Mouse (Mus musculus) CH12.LX (cell line): ENCODE data around the gene Krt19. TPM values are rescaled to one million over a fixed set of nuclear protein-coding genes. Genes with fewer than 3 reads are reported as not detected.

Source experiments
- DNase-seq: peaks from one replicate; pipeline ENCODE4 v3.0.0-alpha.2; 2013; ENCODE audit errors: extremely low read depth
- H3K27ac ChIP-seq: 2 replicates; pipeline ENCODE4 v1.5.1; 2012; ENCODE audit warnings: low read depth, mild to moderate bottlenecking, control low read depth, moderate library complexity; ENCODE audit not compliant: insufficient read depth
- H3K27me3 ChIP-seq: replicated peaks from 2 replicates; pipeline ENCODE3; 2012; ENCODE audit warnings: inconsistent platforms
- H3K36me3 ChIP-seq, 2 experiments: replicated peaks in 1 of 2; 2 replicates each; pipeline versions ENCODE3 to v1.6.1; 2012; ENCODE audit warnings: inconsistent platforms in 1 of 2, low read length in 1 of 2, mild to moderate bottlenecking in 1 of 2, mixed read lengths in 1 of 2, moderate library complexity in 1 of 2; ENCODE audit not compliant: control insufficient read depth in 1 of 2, insufficient read depth in 1 of 2
- H3K4me1 ChIP-seq, 2 experiments: 2 replicates each; pipeline ENCODE4 v1.6.1; 2012; ENCODE audit warnings: inconsistent platforms in 1 of 2, moderate library complexity in 1 of 2; ENCODE audit not compliant: insufficient read depth in 2 of 2, control insufficient read depth in 1 of 2
- H3K4me2 ChIP-seq: 2 replicates; pipeline ENCODE4 v1.6.1; 2012; ENCODE audit warnings: low read depth, mild to moderate bottlenecking, control low read depth; ENCODE audit not compliant: poor library complexity, insufficient read depth, severe bottlenecking
- H3K4me3 ChIP-seq, 3 experiments: fragments of 150-350 bp in 1 of 3; sonication (generic) in 1 of 3; replicated peaks in 1 of 3; 2 replicates each; pipeline versions ENCODE3 to v1.5.1; 2011 to 2012; ENCODE audit warnings: low read depth in 2 of 3, low read length in 2 of 3, mild to moderate bottlenecking in 2 of 3, moderate library complexity in 2 of 3, control low read depth in 1 of 3, improper control_type of control experiment in 1 of 3, inconsistent platforms in 1 of 3, mixed read lengths in 1 of 3; ENCODE audit not compliant: poor library complexity in 1 of 3
- H3K79me2 ChIP-seq: replicated peaks from 2 replicates; pipeline ENCODE4 v1.6.1; 2012; ENCODE audit warnings: mild to moderate bottlenecking, moderate library complexity; ENCODE audit not compliant: control insufficient read depth, poor library complexity, insufficient read depth, severe bottlenecking; ENCODE audit errors: extremely low read depth
- H3K9ac ChIP-seq: 2 replicates; pipeline ENCODE4 v1.6.1; 2012; ENCODE audit warnings: low read depth, mild to moderate bottlenecking, control low read depth, moderate library complexity; ENCODE audit not compliant: insufficient read depth
- H3K9me3 ChIP-seq: replicated peaks from 2 replicates; pipeline ENCODE3; 2012; ENCODE audit warnings: low read length, inconsistent platforms, mixed read lengths
- CHD1 ChIP-seq: IDR thresholded peaks from 2 replicates; pipeline ENCODE4 v1.6.1; 2012; ENCODE audit warnings: low read depth, low read length, improper control_type of control experiment, inconsistent platforms
- CHD2 ChIP-seq: IDR thresholded peaks from 2 replicates; pipeline ENCODE4 v1.6.1; 2011; ENCODE audit warnings: low read length, improper control_type of control experiment
- ELF1 ChIP-seq: IDR thresholded peaks from 2 replicates; pipeline ENCODE4 v1.6.1; 2014; ENCODE audit warnings: low read depth, mild to moderate bottlenecking, inconsistent platforms, low read length, improper control_type of control experiment
- EP300 ChIP-seq: IDR thresholded peaks from 2 replicates; pipeline ENCODE4 v1.6.1; 2011; ENCODE audit warnings: low read length, improper control_type of control experiment
- ETS1 ChIP-seq: conservative IDR thresholded peaks from 2 replicates; pipeline ENCODE4 v1.6.1; 2012; ENCODE audit warnings: low read depth, mild to moderate bottlenecking, inconsistent platforms, low read length, improper control_type of control experiment, moderate library complexity
- GABPA ChIP-seq: IDR thresholded peaks from 2 replicates; pipeline ENCODE4 v1.6.1; 2012; ENCODE audit warnings: low read depth, low read length, improper control_type of control experiment, inconsistent platforms; ENCODE audit not compliant: insufficient replicate concordance
- IRF4 ChIP-seq: IDR thresholded peaks from 2 replicates; pipeline ENCODE4 v1.6.1; 2014; ENCODE audit warnings: low read depth, mild to moderate bottlenecking, inconsistent platforms, low read length, improper control_type of control experiment
- JUND ChIP-seq: conservative IDR thresholded peaks from 2 replicates; pipeline ENCODE4 v1.6.1; 2011; ENCODE audit warnings: low read depth, low read length, improper control_type of control experiment
- KAT2A ChIP-seq: IDR thresholded peaks from 2 replicates; pipeline ENCODE4 v1.6.1; 2012; ENCODE audit warnings: low read length, improper control_type of control experiment, inconsistent platforms; ENCODE audit not compliant: insufficient replicate concordance
- MAX ChIP-seq: IDR thresholded peaks from 2 replicates; pipeline ENCODE4 v1.6.1; 2011; ENCODE audit warnings: low read length, improper control_type of control experiment
- MAZ ChIP-seq: IDR thresholded peaks from 2 replicates; pipeline ENCODE4 v1.6.1; 2012; ENCODE audit warnings: low read depth, mild to moderate bottlenecking, inconsistent platforms, low read length, improper control_type of control experiment, moderate library complexity
- MXI1 ChIP-seq: IDR thresholded peaks from 2 replicates; pipeline ENCODE4 v1.6.1; 2011; ENCODE audit warnings: mild to moderate bottlenecking, low read depth, low read length, improper control_type of control experiment
- MYC ChIP-seq: IDR thresholded peaks from 2 replicates; pipeline ENCODE4 v1.6.1; 2011; ENCODE audit warnings: low read depth, mild to moderate bottlenecking, improper control_type of control experiment, low read length
- NRF1 ChIP-seq: IDR thresholded peaks from 2 replicates; pipeline ENCODE4 v1.6.1; 2014; ENCODE audit warnings: low read depth, mild to moderate bottlenecking, inconsistent platforms, low read length, improper control_type of control experiment, moderate library complexity
- POLR2A ChIP-seq: IDR thresholded peaks from 2 replicates; pipeline ENCODE4 v1.6.1; 2011; ENCODE audit warnings: low read depth, mild to moderate bottlenecking, improper control_type of control experiment, low read length
- POLR2AphosphoS2 ChIP-seq: IDR thresholded peaks from 2 replicates; pipeline ENCODE4 v1.6.1; 2011; ENCODE audit warnings: low read depth, low read length, improper control_type of control experiment
- RCOR1 ChIP-seq: conservative IDR thresholded peaks from 2 replicates; pipeline ENCODE4 v1.6.1; 2012; ENCODE audit warnings: low read depth, mild to moderate bottlenecking, inconsistent platforms, low read length, improper control_type of control experiment
- SMC3 ChIP-seq: IDR thresholded peaks from 2 replicates; pipeline ENCODE4 v1.6.1; 2011; ENCODE audit warnings: low read depth, low read length, improper control_type of control experiment
- TBP ChIP-seq: conservative IDR thresholded peaks from 2 replicates; pipeline ENCODE4 v1.6.1; 2011; ENCODE audit warnings: low read depth, low read length, improper control_type of control experiment
- UBTF ChIP-seq: IDR thresholded peaks from 2 replicates; pipeline ENCODE4 v1.6.1; 2012; ENCODE audit warnings: low read depth, mild to moderate bottlenecking, inconsistent platforms, low read length, improper control_type of control experiment, moderate library complexity
- USF1 ChIP-seq: IDR thresholded peaks from 2 replicates; pipeline ENCODE4 v1.6.1; 2014; ENCODE audit warnings: low read depth, mild to moderate bottlenecking, inconsistent platforms, low read length, improper control_type of control experiment
- USF2 ChIP-seq: conservative IDR thresholded peaks from 2 replicates; pipeline ENCODE4 v1.6.1; 2011; ENCODE audit warnings: low read depth, low read length, improper control_type of control experiment
- ZC3H11A ChIP-seq: IDR thresholded peaks from 2 replicates; pipeline ENCODE4 v1.6.1; 2012; ENCODE audit warnings: low read depth, mild to moderate bottlenecking, inconsistent platforms, low read length, improper control_type of control experiment
- ZMIZ1 ChIP-seq: IDR thresholded peaks from 2 replicates; pipeline ENCODE4 v1.6.1; 2012; ENCODE audit warnings: low read depth, mild to moderate bottlenecking, inconsistent platforms, low read length, improper control_type of control experiment
- dilution Hi-C: fragments of 300-500 bp; cut with MboI; formaldehyde crosslinking; loops from 2 replicates; pipeline ENCODE4 v1.14.3; 2020; ENCODE audit warnings: low sequenced_read_pairs; ENCODE audit not compliant: extremely low pct_unique_long_range_greater_than_20kb, extremely low pct_ligation_motif_present
- in situ Hi-C: fragments of 300-500 bp; cut with MboI; formaldehyde crosslinking; loops from 3 replicates; pipeline ENCODE4 v1.14.3; 2019; ENCODE audit warnings: low sequenced_read_pairs, low pct_ligation_motif_present, low pct_unique_long_range_greater_than_20kb, mixed read lengths
- polyA plus RNA-seq: library from polyadenylated mRNA; unstranded; fragments of >175 nt; gene quantifications from 2 replicates; pipeline ENCODE4 v1.2.1, GENCODE M21; 2012; ENCODE audit warnings: low read depth; ENCODE audit not compliant: insufficient read length
- total RNA-seq, 2 experiments: library from RNA; depleted of rRNA; stranded (reverse); fragments of 300-350 nt in 1 of 2; fragments of >200 nt in 1 of 2; gene quantifications; 2 replicates each; pipeline ENCODE4 v1.2.3; 2012 to 2014

Krt19 gene
- total and polyA plus RNA-seq, 3 experiments = 0.17 TPM; not detected in 2

DNA sequence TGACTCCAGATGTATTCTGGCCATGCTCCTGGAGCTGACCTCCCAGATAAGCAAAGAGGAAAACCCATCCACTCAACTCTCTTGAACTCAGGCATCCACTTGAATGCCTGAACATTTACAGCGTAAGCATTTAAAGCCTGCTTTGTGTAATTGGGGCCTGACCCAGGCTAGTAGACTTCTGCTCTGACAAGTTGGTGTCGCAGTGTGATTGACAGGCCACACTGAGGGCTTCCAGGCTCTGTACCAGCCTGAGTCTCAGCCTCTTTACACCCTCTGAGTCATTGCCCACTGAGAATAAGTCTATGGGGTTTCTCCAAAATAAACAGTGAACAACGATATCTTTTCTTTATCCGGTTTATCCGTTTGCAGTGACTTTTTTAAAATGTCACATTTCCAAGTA, 28.1 kb downstream of the Krt19 start:
- H3K27me3 ChIP-seq = peaks cover 99% of the 10 kb centered on the region
- TF ChIP-seq SMC3 = no peak
- no peak for TF ChIP-seq CHD1
- TF ChIP-seq GABPA = no peak
- TF ChIP-seq MYC = no peak
- TF ChIP-seq ELF1 = no peak
- TF ChIP-seq ZMIZ1 = no peak
- no peak for TF ChIP-seq CHD2
- TF ChIP-seq RCOR1 = no peak
- TF ChIP-seq UBTF = no peak
- TF ChIP-seq USF2 = no peak
- TF ChIP-seq MAZ = no peak
- TF ChIP-seq USF1 = no peak
- TF ChIP-seq TBP = no peak
- TF ChIP-seq POLR2A = no peak
- no peak for TF ChIP-seq ZC3H11A
- TF ChIP-seq IRF4 = no peak
- no peak for TF ChIP-seq POLR2AphosphoS2
- no peak for TF ChIP-seq MXI1
- TF ChIP-seq, all 38 proteins: peak for 0
- Histone ChIP-seq H3K36me3 (no peaks in the 10 kb centered on the region), H3K9ac (no peak overlapping the region), H3K4me3 (no peak overlapping the region), H3K79me2 (no peaks in the 10 kb centered on the region), H3K4me1 (no peaks in the 10 kb centered on the region), H3K27ac (no peak overlapping the region), H3K4me2 (no peak overlapping the region), H3K9me3 (no peaks in the 10 kb centered on the region)
- in situ Hi-C loops = no loop called here
- DNase-seq = no peak
- dilution Hi-C loops = no loop called here

DNA sequence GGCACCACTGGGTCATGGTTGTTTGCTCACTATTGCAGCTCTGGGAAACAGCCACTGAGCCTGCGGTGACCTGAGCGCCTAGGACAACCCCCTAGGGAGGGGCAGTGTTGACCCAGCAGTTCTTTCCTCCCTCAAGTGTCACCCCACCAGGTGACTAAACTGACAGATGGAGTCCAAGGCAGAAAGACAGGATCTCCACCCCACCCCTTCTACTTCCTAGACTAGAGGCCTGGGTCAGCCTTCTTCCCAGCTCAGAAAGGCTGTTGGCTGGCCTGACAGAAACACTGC, 34.8 kb downstream of the Krt19 start:
- Histone ChIP-seq H3K4me2 (no peak overlapping the region), H3K4me1 (no peaks in the 10 kb centered on the region), H3K9ac (no peak overlapping the region), H3K36me3 (no peaks in the 10 kb centered on the region), H3K27ac (no peak overlapping the region), H3K27me3 (peaks cover 99% of the 10 kb centered on the region), H3K9me3 (no peaks in the 10 kb centered on the region), H3K4me3 (no peak overlapping the region), H3K79me2 (no peaks in the 10 kb centered on the region)
- DNase-seq = no peak
- in situ Hi-C loops (no loop called here), dilution Hi-C loops (no loop called here)
- TF ChIP-seq USF2 = no peak
- TF ChIP-seq KAT2A = no peak
- TF ChIP-seq JUND = no peak
- TF ChIP-seq ETS1 = no peak
- TF ChIP-seq ZMIZ1 = no peak
- no peak for TF ChIP-seq RCOR1
- no peak for TF ChIP-seq UBTF
- TF ChIP-seq TBP = no peak
- TF ChIP-seq EP300 = no peak
- TF ChIP-seq ZC3H11A = no peak
- TF ChIP-seq MAX = no peak
- no peak for TF ChIP-seq NRF1
